Mouse (Mus musculus) thymus, adult 2 months (tissue): ENCODE measurements at regions not wholly inside any gene's neighbourhood (a gene's known extent, or its start where the extent isn't known, plus 50 kb on each side); places are given as distances from the start of the nearest gene placed in this dataset.

ENCODE experiments used
- DNase-seq: peaks from one replicate; pipeline ENCODE4 v3.0.0; 2021
- H3K27ac ChIP-seq: fragments of 200-500 bp; 2 replicates; pipeline ENCODE4 v1.5.1; 2012; ENCODE audit warnings: low read length, control low read depth; ENCODE audit not compliant: control insufficient read depth, insufficient read depth
- H3K27me3 ChIP-seq: fragments of 200-500 bp; 2 replicates; pipeline ENCODE4 v1.6.1; 2012; ENCODE audit warnings: mild to moderate bottlenecking, low read length, moderate library complexity, mixed read lengths; ENCODE audit not compliant: control insufficient read depth, insufficient read depth
- H3K36me3 ChIP-seq: fragments of 200-500 bp; 2 replicates; pipeline ENCODE4 v1.6.1; 2012; ENCODE audit warnings: mild to moderate bottlenecking, low read length, moderate library complexity; ENCODE audit not compliant: control insufficient read depth, insufficient read depth
- H3K4me1 ChIP-seq: fragments of 200-500 bp; replicated peaks from 2 replicates; pipeline ENCODE4 v1.6.1; 2012; ENCODE audit warnings: low read length; ENCODE audit not compliant: control insufficient read depth, insufficient read depth
- H3K4me3 ChIP-seq: fragments of 200-500 bp; 2 replicates; pipeline ENCODE4 v1.5.1; 2012; ENCODE audit warnings: mild to moderate bottlenecking, low read length, control low read depth, moderate library complexity; ENCODE audit not compliant: control insufficient read depth, insufficient read depth
- CTCF ChIP-seq: fragments of 200-500 bp; IDR thresholded peaks from 2 replicates; pipeline ENCODE4 v1.5.1; 2012; ENCODE audit warnings: mild to moderate bottlenecking, control low read depth, low read length, moderate library complexity, borderline replicate concordance; ENCODE audit not compliant: control insufficient read depth, poor library complexity, insufficient read depth; ENCODE audit errors: extremely low read depth
- POLR2A ChIP-seq: fragments of 200-500 bp; IDR thresholded peaks from 2 replicates; pipeline ENCODE4 v1.6.1; 2012; ENCODE audit warnings: mild to moderate bottlenecking, low read length, control low read depth, moderate library complexity; ENCODE audit not compliant: control insufficient read depth, poor library complexity, insufficient read depth; ENCODE audit errors: extremely low read depth
- WGBS: fragments of 180-500 bp; shearing (Covaris S2); methylation state at CpG from one replicate; pipeline ENCODE4 v1.1.7; 2018; 5-methylcytosine and 5-hydroxymethylcytosine counted together

- H3K4me1 ChIP-seq: 0 out of 2 replicates have a peak, but pooled peaks cover 4% of the 10 kb centered on the region
- H3K4me3 ChIP-seq: no peak overlapping the region
- no peaks in the 10 kb centered on the region for H3K27me3 ChIP-seq
- WGBS: 97% methylated on average over 11 of the region's 11 CpGs
- DNase-seq: no peak
- H3K27ac ChIP-seq: no peak overlapping the region
- TF ChIP-seq POLR2A (no peak), CTCF (no peak)
- H3K36me3 ChIP-seq: no peaks in the 10 kb centered on the region
These were observed 235.6 kb upstream of the Id2 start for GRCm38 (mm10) chr12:25332384-25333035.

- peaks cover 11% of the 10 kb centered on the region for H3K4me1 ChIP-seq
- WGBS: 56% methylated on average over 5 of the region's 5 CpGs
- no peaks in the 10 kb centered on the region for H3K36me3 ChIP-seq
- DNase-seq: no peak
- H3K27me3 ChIP-seq: no peaks in the 10 kb centered on the region
- H3K27ac ChIP-seq: no peak overlapping the region
- TF ChIP-seq POLR2A (no peak), CTCF (no peak)
- H3K4me3 ChIP-seq: no peak overlapping the region
These were observed 233.2 kb upstream of the Id2 start for GRCm38 (mm10) chr12:25330004-25330708.

GRCm38 (mm10) chr12:25325901-25326300 lies 229.0 kb upstream of the Id2 start:
- Histone ChIP-seq H3K4me1 (peaks cover 9% of the 10 kb centered on the region), H3K27me3 (no peaks in the 10 kb centered on the region), H3K27ac (no peak overlapping the region), H3K4me3 (no peak overlapping the region), H3K36me3 (no peaks in the 10 kb centered on the region)
- no peak for DNase-seq
- no peak for TF ChIP-seq CTCF
- TF ChIP-seq POLR2A: no peak
- 36% methylated on average over 3 of the region's 3 CpGs for WGBS

GRCm38 (mm10) chr12:25323171-25323570 lies 226.2 kb upstream of the Id2 start:
- WGBS: 93% methylated on average over 1 of the region's 1 CpGs
- no peak overlapping the region for H3K4me3 ChIP-seq
- peaks cover 9% of the 10 kb centered on the region for H3K4me1 ChIP-seq
- no peak for DNase-seq
- H3K36me3 ChIP-seq: no peaks in the 10 kb centered on the region
- TF ChIP-seq POLR2A: no peak
- no peak for TF ChIP-seq CTCF
- no peaks in the 10 kb centered on the region for H3K27me3 ChIP-seq
- no peak overlapping the region for H3K27ac ChIP-seq

- no peak overlapping the region for H3K27ac ChIP-seq
- peaks cover 7% of the 10 kb centered on the region for H3K4me1 ChIP-seq
- no peak for DNase-seq
- H3K27me3 ChIP-seq: no peaks in the 10 kb centered on the region
- H3K36me3 ChIP-seq: no peaks in the 10 kb centered on the region
- TF ChIP-seq POLR2A: no peak
- no peak for TF ChIP-seq CTCF
- WGBS: 95% methylated on average over 3 of the region's 3 CpGs
- no peak overlapping the region for H3K4me3 ChIP-seq
These were observed 223.4 kb upstream of the Id2 start for GRCm38 (mm10) chr12:25320262-25320767.

- no peaks in the 10 kb centered on the region for H3K36me3 ChIP-seq
- H3K4me3 ChIP-seq: no peak overlapping the region
- no peaks in the 10 kb centered on the region for H3K27me3 ChIP-seq
- no peak overlapping the region for H3K27ac ChIP-seq
- no peak for DNase-seq
- WGBS: 88% methylated on average over 2 of the region's 2 CpGs
- H3K4me1 ChIP-seq: peaks cover 7% of the 10 kb centered on the region
- TF ChIP-seq POLR2A: no peak
- no peak for TF ChIP-seq CTCF
These were observed 222.9 kb upstream of the Id2 start for GRCm38 (mm10) chr12:25319846-25320245.
